Mouse (Mus musculus) liver, postnatal 0 days (tissue): Measurements from ENCODE around the gene Rab31.

Source experiments
- CTCF ChIP-seq: sonication (generic); IDR thresholded peaks from 2 replicates; pipeline ENCODE4 v1.5.1; 2016; ENCODE audit warnings: antibody characterized with exemption, low read depth
- EP300 ChIP-seq: IDR thresholded peaks from 2 replicates; pipeline ENCODE4 v1.6.1; 2016; ENCODE audit warnings: antibody characterized with exemption, low read depth, mild to moderate bottlenecking

DNA sequence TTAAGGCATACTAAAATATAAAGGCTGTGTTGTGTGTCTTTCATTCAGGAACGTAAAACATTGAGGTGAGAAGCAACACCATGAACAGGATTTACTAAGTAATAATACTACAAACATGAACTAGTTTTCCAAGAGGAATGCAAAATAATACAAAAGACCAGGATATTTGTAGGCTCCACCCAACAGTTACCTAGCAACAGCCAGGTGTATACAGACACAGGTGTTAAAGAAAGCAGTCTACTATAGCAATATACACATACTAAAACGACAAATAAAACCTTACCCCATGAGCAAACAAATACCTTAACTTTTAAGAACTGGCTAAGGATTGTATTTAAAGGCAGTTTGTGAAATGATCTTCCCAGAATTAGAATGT, 164.3 kb downstream of the Rab31 start:
- no peak for TF ChIP-seq CTCF
- no peak for TF ChIP-seq EP300
